Mouse (Mus musculus) midbrain, embryonic 10.5 days (tissue): ENCODE data around the gene Tvp23a. TPM values are rescaled to one million over a fixed set of nuclear protein-coding genes. Genes with fewer than 3 reads are reported as not detected.

ENCODE experiments used
- DNase-seq: peaks from one replicate; pipeline ENCODE4 v3.0.0-alpha.2; 2017; ENCODE audit warnings: low spot score
- H3K27ac ChIP-seq: fragments of 300-500 bp; sonication (generic); replicated peaks from 2 replicates; pipeline ENCODE4 v1.5.1; 2016; ENCODE audit warnings: mild to moderate bottlenecking
- H3K27me3 ChIP-seq: fragments of 300-500 bp; sonication (generic); 2 replicates; pipeline ENCODE4 v1.6.1; 2016; ENCODE audit warnings: low read depth, mild to moderate bottlenecking; ENCODE audit not compliant: poor library complexity, severe bottlenecking
- H3K36me3 ChIP-seq: fragments of 300-500 bp; sonication (generic); 2 replicates; pipeline ENCODE4 v1.6.1; 2016; ENCODE audit warnings: mild to moderate bottlenecking, moderate library complexity
- H3K4me1 ChIP-seq: fragments of 300-500 bp; sonication (generic); 2 replicates; pipeline ENCODE4 v1.6.1; 2016
- H3K4me3 ChIP-seq: fragments of 300-500 bp; sonication (generic); 2 replicates; pipeline ENCODE4 v1.5.1; 2016; ENCODE audit warnings: mild to moderate bottlenecking, moderate library complexity
- H3K9me3 ChIP-seq: fragments of 300-500 bp; sonication (generic); replicated peaks from 2 replicates; pipeline ENCODE4 v1.6.1; 2016; ENCODE audit warnings: mild to moderate bottlenecking
- WGBS: fragments of 180-500 bp; shearing (Covaris S2); methylation state at CpG from one replicate; pipeline ENCODE4 v1.1.7; 2016; 5-methylcytosine and 5-hydroxymethylcytosine counted together
- polyA plus RNA-seq: library from polyadenylated mRNA; unstranded; fragments of >200 nt; fragmentation: Nextera tagmentation; extraction: Ambion mirVana; gene quantifications from 2 replicates; pipeline ENCODE4 v1.2.1, GENCODE M21; 2016

The Tvp23a gene
- 22.9 and 27.5 TPM in 2 replicates for polyA plus RNA-seq

DNA sequence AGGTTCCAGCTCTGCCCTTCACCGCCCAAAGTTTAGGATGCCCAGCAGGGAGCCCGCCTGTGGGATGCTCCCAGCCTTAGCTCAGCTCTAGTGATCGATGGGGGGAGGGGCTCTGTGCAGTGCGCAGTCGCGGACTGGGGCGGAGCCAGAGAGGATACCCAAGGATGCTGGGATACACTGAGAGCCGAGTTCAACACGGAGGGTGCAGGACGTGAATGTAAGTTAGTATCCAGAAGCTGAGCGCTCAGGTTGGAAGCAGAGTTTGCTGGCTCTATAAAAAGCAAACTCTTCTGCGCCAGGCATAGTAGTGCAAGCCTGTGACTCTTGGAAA lies at the start of gene Tvp23a:
Gene Tvp23a (minus strand): TSS at position 99 of the 331 bp plus-strand sequence.
- Histone ChIP-seq H3K4me3 (peak within 1 kb of the TSS; percentile 58), H3K9me3 (no peaks in the 10 kb centered on the region), H3K4me1 (peaks cover 25% of the 10 kb centered on the region), H3K27ac (peak within 1 kb of the TSS; percentile 87), H3K27me3 (no peaks in the 10 kb centered on the region), H3K36me3 (no peaks in the 10 kb centered on the region)
- WGBS = 1% methylated on average over 12 of the region's 12 CpGs
- DNase-seq = peak; percentile 89

DNA sequence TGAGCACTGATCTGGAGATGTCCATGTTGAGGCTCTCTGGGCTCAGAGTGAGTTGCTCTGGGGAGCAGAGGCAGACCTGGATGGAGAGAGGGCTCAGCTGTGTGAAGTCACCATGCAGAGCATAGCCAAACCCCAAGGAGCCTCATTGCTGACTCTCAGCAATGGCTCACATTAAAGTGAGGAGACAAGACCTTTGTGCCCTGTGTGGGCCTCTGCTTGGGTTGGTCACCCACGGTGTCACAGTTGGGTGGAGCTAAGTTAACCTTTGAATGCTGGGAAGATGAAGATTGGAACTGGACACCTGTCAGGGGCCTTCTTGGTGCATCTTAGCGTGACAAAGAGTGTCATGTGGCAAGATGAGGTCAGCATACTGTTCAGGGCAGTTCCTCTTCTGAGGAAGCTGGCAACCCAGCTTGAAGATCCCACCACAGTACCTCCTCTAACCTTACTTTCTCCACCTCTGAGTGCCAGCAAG lies 48.7 kb upstream of the Tvp23a start:
- Histone ChIP-seq H3K4me1 (no peaks in the 10 kb centered on the region), H3K9me3 (no peaks in the 10 kb centered on the region), H3K27ac (no peak overlapping the region), H3K4me3 (no peak overlapping the region), H3K27me3 (peaks cover under 1% of the 10 kb centered on the region; the same call in 1 of the 2 replicates), H3K36me3 (no peaks in the 10 kb centered on the region)
- DNase-seq = no peak
- 81% methylated on average over 2 of the region's 2 CpGs for WGBS

DNA sequence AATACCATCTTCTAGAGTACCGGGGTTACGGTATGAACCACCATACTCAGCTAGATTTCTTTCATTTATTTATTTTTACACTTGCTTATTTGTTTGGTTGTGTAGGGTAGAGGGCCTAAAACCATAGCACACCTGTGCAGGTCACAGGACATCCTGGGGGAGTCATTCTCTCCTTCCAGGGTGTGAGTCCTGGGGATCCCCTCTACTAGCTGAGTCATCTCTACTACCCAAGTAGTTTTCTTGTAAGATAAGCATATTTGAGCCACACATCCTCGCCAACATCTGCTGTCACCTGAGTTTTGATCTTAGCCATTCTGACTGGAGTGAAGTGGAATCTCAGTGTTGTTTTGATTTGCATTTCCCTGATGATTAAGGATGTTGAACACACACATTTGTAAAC lies 45.4 kb upstream of the Tvp23a start:
- H3K4me3 ChIP-seq = no peak overlapping the region

DNA sequence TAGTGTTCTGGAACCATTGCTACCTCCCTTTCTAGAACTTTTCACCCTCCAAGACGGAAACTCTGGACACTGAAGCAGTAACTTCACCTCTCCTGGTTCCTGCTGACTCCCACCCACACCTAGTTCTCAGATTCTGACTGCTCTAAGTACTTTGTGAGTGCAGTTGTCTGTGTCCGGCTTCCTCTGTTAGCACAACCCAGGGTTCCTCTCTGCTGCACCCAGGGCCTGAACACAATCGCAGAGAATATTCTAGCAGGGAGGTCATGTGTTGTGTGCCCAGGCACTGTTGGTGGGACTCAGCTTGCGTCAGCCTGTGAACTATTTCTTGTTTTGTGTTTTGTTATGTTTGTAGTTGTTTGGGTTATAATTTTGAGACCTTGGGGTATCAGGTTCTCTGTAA lies 44.6 kb upstream of the Tvp23a start:
- WGBS = 86% methylated on average over 4 of the region's 4 CpGs
- DNase-seq = no peak
- Histone ChIP-seq H3K9me3 (no peaks in the 10 kb centered on the region), H3K4me3 (no peak overlapping the region), H3K27ac (no peak overlapping the region), H3K36me3 (no peaks in the 10 kb centered on the region), H3K4me1 (peaks cover 10% of the 10 kb centered on the region), H3K27me3 (peaks cover 29% of the 10 kb centered on the region)

More for the DNA sequence above, 45.4 kb upstream of the Tvp23a start:
- Histone ChIP-seq H3K36me3 (no peaks in the 10 kb centered on the region), H3K9me3 (no peaks in the 10 kb centered on the region), H3K4me1 (peaks cover 10% of the 10 kb centered on the region), H3K27me3 (peaks cover 29% of the 10 kb centered on the region), H3K27ac (no peak overlapping the region)
- 87% methylated on average over 3 of the region's 3 CpGs for WGBS
- DNase-seq = no peak

DNA sequence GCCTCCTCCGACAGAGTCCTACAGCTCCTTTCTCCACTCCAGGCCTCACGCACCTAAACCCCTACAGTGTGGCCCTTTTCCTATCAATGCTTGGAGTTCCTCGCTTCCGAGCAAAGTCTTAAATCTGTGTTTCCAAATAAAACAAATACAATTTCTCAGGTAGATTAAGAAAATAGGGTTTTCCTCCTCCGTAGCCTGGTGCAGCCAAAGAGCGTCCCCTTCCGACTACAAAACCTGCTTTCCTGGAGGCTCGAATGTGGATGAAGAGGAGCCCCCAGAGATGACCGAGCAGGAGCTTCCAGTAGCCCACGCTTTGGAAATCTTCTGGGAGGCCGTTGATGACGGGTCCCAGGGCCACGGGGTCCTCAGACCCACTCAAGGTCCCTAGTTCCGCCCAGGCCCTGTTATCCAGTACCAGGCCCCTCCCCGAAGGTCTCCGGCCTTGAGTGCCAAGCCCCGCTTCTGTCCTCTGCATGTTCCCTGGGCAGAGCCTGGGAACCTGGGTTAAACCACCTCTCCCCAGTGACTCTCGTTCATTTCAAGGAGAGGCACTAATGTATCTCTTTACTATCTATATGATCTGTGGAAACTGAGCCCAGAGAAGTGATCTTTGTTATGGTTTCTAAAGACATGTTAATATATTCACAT lies 43.5 kb upstream of the Tvp23a start:
- Histone ChIP-seq H3K4me1 (peaks cover 10% of the 10 kb centered on the region), H3K4me3 (no peak overlapping the region), H3K27me3 (peaks cover 29% of the 10 kb centered on the region), H3K9me3 (no peaks in the 10 kb centered on the region), H3K27ac (no peak overlapping the region), H3K36me3 (no peaks in the 10 kb centered on the region)
- WGBS = 86% methylated on average over 18 of the region's 18 CpGs
- no peak for DNase-seq

DNA sequence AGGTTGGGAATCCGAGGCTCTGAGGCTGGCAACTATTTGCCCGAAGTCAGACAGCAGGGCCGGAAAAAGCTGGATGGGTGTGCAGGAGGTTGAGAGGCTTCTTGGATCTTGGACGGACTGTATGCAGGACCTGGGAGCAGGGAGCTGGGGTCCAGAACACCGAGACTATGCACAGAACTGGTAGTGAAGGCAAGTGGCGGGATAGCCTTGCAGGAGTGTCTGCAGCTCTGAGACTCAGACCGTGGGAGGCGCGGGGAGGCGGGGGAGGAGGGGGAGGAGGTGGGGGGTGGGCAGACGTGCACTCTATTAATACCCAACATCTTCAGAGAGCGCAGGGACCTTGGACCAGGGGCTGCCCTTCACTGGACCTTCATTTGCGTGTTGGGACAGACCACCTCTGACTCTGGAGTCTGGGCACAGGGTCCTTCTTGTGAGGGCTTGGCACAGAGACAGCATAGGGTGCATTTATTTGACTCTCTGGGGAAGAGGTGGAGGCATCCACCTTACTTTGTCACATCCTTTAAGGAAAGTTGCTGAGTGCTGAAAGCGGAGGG lies 42.8 kb upstream of the Tvp23a start:
- H3K27me3 ChIP-seq = peaks cover 29% of the 10 kb centered on the region
- DNase-seq = no peak
- H3K36me3 ChIP-seq = no peaks in the 10 kb centered on the region
- peak overlapping the region; percentile 38 for H3K4me3 ChIP-seq
- no peak overlapping the region for H3K27ac ChIP-seq
- peaks cover 10% of the 10 kb centered on the region for H3K4me1 ChIP-seq
- H3K9me3 ChIP-seq = no peaks in the 10 kb centered on the region
- 22% methylated on average over 13 of the region's 14 CpGs for WGBS

DNA sequence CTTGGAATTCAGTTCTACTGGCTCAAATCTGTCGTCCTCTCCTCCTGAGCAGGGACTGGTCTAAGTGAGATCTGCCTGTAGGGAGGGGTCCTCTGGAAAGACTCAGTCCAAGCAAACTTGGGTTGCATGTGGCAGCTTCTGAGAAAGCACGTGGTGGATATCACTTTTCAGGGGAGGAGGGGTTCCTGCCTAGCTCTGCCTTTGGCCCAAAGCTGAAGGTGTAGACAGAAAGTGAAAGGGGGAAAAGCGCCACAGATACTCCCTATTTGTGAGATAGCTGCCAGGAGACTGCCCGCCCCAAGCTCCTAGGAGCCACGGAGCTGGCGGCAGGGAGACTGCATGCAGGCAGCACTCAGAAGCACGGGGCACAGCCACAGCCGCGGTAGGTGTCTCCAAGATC lies 42.3 kb upstream of the Tvp23a start:
- 14% methylated on average over 9 of the region's 9 CpGs for WGBS
- Histone ChIP-seq H3K9me3 (no peaks in the 10 kb centered on the region), H3K4me1 (peaks cover 10% of the 10 kb centered on the region), H3K36me3 (no peaks in the 10 kb centered on the region), H3K4me3 (peak overlapping the region; percentile 38), H3K27me3 (peaks cover 29% of the 10 kb centered on the region), H3K27ac (no peak overlapping the region)
- no peak for DNase-seq

DNA sequence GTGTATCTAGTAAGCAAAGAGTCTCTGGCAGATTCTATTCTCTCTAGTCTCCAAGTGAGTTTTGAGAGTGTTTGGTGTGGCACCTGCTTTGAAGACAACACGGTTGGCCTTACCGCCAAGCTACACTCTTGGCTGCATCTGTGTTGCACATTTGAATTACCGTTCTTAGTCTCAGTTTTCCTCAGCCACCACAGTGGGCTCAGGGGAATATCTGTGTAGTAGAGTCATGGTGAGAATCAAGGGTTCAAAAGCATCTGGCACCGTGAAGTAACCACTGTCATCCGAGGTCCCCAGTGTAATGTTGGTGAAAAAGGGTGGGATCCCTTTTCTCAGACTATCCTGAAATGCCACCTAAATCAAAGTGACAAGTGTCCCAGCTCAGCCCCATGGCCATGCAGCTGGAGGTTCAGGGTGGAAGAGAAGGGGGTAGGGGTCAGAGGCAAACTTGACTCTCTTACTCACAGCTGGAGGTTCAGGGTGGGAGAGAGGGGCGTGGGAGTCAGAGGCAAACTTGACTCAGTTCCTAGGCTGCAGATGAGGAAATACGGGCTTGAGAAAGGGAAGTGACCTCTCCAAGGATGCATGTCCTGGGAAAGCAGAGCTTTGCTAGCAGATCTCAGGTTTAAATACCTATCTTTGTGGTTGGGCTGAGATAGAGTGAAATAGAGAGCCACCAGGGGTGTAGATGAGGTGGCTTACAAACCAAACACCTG lies 41.8 kb upstream of the Tvp23a start:
- H3K27me3 ChIP-seq = peaks cover 29% of the 10 kb centered on the region
- WGBS = 83% methylated on average over 7 of the region's 7 CpGs
- H3K27ac ChIP-seq = no peak overlapping the region
- DNase-seq = no peak
- H3K36me3 ChIP-seq = no peaks in the 10 kb centered on the region
- H3K9me3 ChIP-seq = no peaks in the 10 kb centered on the region
- H3K4me1 ChIP-seq = peaks cover 10% of the 10 kb centered on the region
- no peak overlapping the region for H3K4me3 ChIP-seq

DNA sequence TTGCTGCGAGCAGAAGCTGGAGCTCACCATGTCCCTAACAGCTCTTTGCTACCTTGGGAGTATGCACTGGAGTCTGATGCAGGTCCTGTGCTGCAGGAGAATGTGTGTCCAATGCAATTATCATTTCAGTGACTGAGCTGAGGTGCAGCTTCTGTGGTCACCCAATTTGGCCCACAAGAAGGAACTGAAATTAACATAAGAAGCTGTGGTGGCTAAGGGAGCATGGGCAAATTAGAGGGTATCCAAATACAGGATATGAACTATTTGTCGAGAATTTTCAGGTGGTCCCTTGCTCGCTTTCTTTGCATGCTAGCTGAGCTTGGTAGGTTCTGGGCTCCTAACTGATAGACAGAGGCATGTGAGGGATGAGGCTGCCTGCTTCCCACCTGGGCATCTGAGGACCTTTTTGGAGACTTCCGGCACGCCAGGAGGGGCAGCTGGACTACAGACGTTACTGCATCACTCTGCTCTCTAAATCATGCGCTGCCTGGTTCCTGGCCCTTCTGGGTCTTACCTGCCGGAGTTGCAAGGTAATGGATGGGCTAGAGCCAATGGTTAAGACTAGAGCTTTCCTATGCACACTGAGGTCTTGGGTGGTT lies 40.8 kb upstream of the Tvp23a start:
- Histone ChIP-seq H3K4me3 (no peak overlapping the region), H3K4me1 (peaks cover 10% of the 10 kb centered on the region), H3K9me3 (no peaks in the 10 kb centered on the region), H3K27ac (no peak overlapping the region), H3K36me3 (no peaks in the 10 kb centered on the region), H3K27me3 (peaks cover 29% of the 10 kb centered on the region)
- WGBS = 91% methylated on average over 8 of the region's 8 CpGs
- DNase-seq = no peak

DNA sequence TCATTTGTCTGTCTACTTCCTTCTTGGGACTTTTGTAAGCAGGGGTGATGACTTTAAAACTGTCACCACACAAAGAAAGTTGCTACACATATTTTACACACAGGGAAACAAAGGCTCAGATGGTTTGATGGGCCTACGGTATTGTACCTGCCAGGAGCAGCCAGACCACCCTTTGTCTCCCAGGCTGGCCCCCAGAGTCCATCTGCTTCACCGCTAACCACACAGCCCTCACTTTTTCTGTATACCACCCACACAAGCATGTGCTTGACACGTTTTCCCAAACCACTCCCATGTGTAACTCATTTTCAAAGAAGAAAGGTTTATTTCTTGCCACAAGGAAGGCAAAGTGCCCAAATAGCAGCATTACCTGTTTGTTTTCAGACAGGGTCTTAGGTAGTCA lies 39.8 kb upstream of the Tvp23a start:
- Histone ChIP-seq H3K36me3 (no peaks in the 10 kb centered on the region), H3K4me3 (no peak overlapping the region), H3K27me3 (peaks cover 29% of the 10 kb centered on the region), H3K9me3 (no peaks in the 10 kb centered on the region), H3K4me1 (peaks cover 10% of the 10 kb centered on the region), H3K27ac (no peak overlapping the region)
- WGBS = 83% methylated on average over 3 of the region's 3 CpGs
- no peak for DNase-seq

DNA sequence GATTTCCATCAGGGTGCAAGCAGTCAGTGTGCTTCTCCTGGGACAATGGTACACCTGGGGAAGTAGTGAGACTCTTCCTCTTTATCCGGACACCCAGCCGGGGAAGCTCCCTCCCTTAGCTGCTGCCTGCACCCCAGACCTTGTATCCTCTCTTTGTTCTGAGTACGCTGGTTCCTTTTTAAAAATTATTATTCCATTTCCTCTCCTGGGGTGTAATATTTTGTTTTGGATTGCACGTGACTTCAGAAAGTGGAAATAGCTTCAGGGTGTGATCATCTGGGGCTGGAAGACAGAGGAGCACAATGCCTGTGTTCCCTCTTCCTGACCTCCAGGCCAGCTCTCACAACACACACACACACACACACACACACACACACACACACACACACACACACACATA lies 35.2 kb upstream of the Tvp23a start:
- no peak overlapping the region for H3K4me3 ChIP-seq
- H3K36me3 ChIP-seq = no peaks in the 10 kb centered on the region
- no peak for DNase-seq
- H3K9me3 ChIP-seq = no peaks in the 10 kb centered on the region
- WGBS = 71% methylated on average over 4 of the region's 4 CpGs
- H3K27ac ChIP-seq = no peak overlapping the region
- H3K4me1 ChIP-seq = no peaks in the 10 kb centered on the region
- H3K27me3 ChIP-seq = no peaks in the 10 kb centered on the region

DNA sequence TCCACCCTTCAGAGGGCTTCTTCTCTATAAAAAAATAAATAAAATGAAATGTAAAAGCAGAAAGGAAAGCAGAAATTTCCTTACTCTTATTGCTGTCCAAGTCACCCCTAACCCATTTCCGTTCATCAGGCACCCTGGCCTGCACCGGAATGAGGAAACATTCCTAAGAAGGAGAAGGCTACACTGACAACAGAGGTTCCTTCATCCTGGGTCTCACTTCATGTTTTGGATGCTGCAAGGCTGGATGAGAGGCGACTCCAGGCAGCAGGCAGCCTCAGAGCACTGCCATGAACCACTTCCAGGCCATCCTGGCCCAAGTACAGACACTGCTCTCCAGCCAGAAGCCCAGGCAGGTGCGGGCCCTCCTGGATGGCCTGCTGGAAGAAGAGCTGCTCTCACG lies 32.7 kb upstream of the Tvp23a start, which contains the start of gene Ciita:
Gene Ciita (plus strand): TSS at position 203 of the 400 bp plus-strand sequence.
- DNase-seq = no peak
- H3K4me3 ChIP-seq = no peak within 1 kb of the TSS
- H3K27ac ChIP-seq = no peak within 1 kb of the TSS
- H3K36me3 ChIP-seq = no peaks in the 10 kb centered on the region
- no peaks in the 10 kb centered on the region for H3K9me3 ChIP-seq
- no peaks in the 10 kb centered on the region for H3K4me1 ChIP-seq
- WGBS = 75% methylated on average over 5 of the region's 5 CpGs
- no peaks in the 10 kb centered on the region for H3K27me3 ChIP-seq

DNA sequence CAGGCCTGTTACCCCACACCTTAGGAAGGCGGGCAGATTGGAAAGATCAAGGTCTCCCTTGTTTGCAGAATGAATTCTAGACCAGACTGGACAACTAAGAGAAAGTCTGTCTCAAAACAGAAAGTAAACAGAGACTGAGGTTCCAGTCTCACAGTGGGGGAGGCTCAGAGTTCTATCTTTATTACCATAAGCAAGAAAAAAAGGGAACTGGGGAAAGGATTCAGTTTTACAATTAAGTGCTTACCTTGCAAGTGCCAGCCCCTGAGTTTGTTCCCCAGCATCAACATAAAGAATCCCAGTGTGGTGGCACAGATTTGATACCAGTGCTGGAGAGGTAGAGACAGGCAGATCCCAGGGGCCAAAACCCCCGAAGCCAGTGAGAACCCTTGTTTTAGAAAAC lies 28.8 kb upstream of the Tvp23a start:
- Histone ChIP-seq H3K4me3 (no peak overlapping the region), H3K27ac (no peak overlapping the region), H3K4me1 (no peaks in the 10 kb centered on the region), H3K36me3 (no peaks in the 10 kb centered on the region), H3K9me3 (no peaks in the 10 kb centered on the region), H3K27me3 (no peaks in the 10 kb centered on the region)
- no peak for DNase-seq
- 78% methylated on average over 2 of the region's 2 CpGs for WGBS
